Mouse (Mus musculus) heart, embryonic 12.5 days (tissue): ENCODE data around the gene Cbln4. TPM values are rescaled to one million over a fixed set of nuclear protein-coding genes. Genes with fewer than 3 reads are reported as not detected.

Experiments
- ATAC-seq: fragments of 200-750 bp; cut with Nextera tagmentation; 2 replicates; pipeline ENCODE4 v1.8.0; 2017; ENCODE audit warnings: moderate TSS enrichment, moderate library complexity; ENCODE audit not compliant: insufficient number of reproducible peaks, low FRiP score
- H3K27ac ChIP-seq: fragments of 300-500 bp; sonication (generic); 2 replicates; pipeline ENCODE4 v1.5.1; 2016; ENCODE audit warnings: mild to moderate bottlenecking, moderate library complexity; ENCODE audit not compliant: poor library complexity, severe bottlenecking
- H3K27me3 ChIP-seq: fragments of 300-500 bp; sonication (generic); replicated peaks from 2 replicates; pipeline ENCODE4 v1.6.1; 2016; ENCODE audit warnings: mild to moderate bottlenecking, moderate library complexity
- H3K36me3 ChIP-seq: fragments of 300-500 bp; sonication (generic); 2 replicates; pipeline ENCODE4 v1.6.1; 2016; ENCODE audit warnings: mild to moderate bottlenecking, moderate library complexity
- H3K4me1 ChIP-seq: fragments of 300-500 bp; sonication (generic); replicated peaks from 2 replicates; pipeline ENCODE4 v1.6.1; 2016; ENCODE audit warnings: mild to moderate bottlenecking
- H3K4me2 ChIP-seq: fragments of 300-500 bp; sonication (generic); 2 replicates; pipeline ENCODE4 v1.6.1; 2016; ENCODE audit warnings: mild to moderate bottlenecking, moderate library complexity
- H3K4me3 ChIP-seq: fragments of 300-500 bp; sonication (generic); 2 replicates; pipeline ENCODE4 v1.5.1; 2016; ENCODE audit warnings: mild to moderate bottlenecking
- H3K9ac ChIP-seq: fragments of 300-500 bp; sonication (generic); 2 replicates; pipeline ENCODE4 v1.6.1; 2016; ENCODE audit warnings: mild to moderate bottlenecking, moderate library complexity
- H3K9me3 ChIP-seq: fragments of 300-500 bp; sonication (generic); replicated peaks from 2 replicates; pipeline ENCODE4 v1.6.1; 2016; ENCODE audit warnings: mild to moderate bottlenecking, moderate library complexity
- WGBS: fragments of 180-500 bp; shearing (Covaris S2); methylation state at CpG from one replicate; pipeline ENCODE4 v1.1.7; 2016; 5-methylcytosine and 5-hydroxymethylcytosine counted together
- polyA plus RNA-seq: library from polyadenylated mRNA; unstranded; fragments of >200 nt; fragmentation: Nextera tagmentation; extraction: Ambion mirVana; gene quantifications from 2 replicates; pipeline ENCODE4 v1.2.1, GENCODE M21; 2016

Cbln4 gene
- polyA plus RNA-seq, 1 experiment from 2014 or later = 0.11 TPM

DNA sequence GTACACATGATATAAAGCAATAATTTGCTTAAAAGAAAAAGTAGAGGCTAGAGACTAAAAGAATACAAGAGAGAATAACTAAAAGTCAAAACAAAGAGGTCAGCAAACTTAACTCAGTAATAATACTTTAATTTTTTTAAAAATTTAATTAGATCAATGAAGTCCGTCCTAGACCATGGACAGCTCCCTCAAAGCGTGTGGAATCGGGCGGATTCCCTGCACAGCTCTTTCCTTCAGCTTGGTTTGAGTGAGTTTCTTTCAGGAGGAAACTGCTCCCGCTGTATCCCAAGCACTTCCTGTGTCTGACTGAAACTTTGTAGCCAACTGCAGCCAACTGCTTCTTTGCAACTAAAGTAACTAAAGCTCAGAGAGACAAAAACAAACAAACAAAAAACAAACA is 9.0 kb downstream of the Cbln4 start:
- H3K36me3 ChIP-seq = no peaks in the 10 kb centered on the region
- H3K4me1 ChIP-seq = no peaks in the 10 kb centered on the region
- WGBS = 20% methylated on average over 5 of the region's 5 CpGs
- H3K9ac ChIP-seq = no peak overlapping the region
- H3K9me3 ChIP-seq = no peaks in the 10 kb centered on the region
- no peak for ATAC-seq
- no peak overlapping the region for H3K27ac ChIP-seq
- H3K27me3 ChIP-seq = peaks cover 9% of the 10 kb centered on the region
- no peak overlapping the region for H3K4me2 ChIP-seq
- no peak overlapping the region for H3K4me3 ChIP-seq

- no peaks in the 10 kb centered on the region for H3K4me1 ChIP-seq
- 72% methylated on average over 12 of the region's 12 CpGs for WGBS
- no peaks in the 10 kb centered on the region; the same call in 1 of the 2 replicates for H3K9me3 ChIP-seq
- no peak overlapping the region for H3K27ac ChIP-seq
- H3K36me3 ChIP-seq = no peaks in the 10 kb centered on the region
- H3K4me3 ChIP-seq = no peak overlapping the region
- H3K27me3 ChIP-seq = no peaks in the 10 kb centered on the region
- H3K4me2 ChIP-seq = no peak overlapping the region
- ATAC-seq = no peak
- H3K9ac ChIP-seq = no peak overlapping the region
These were observed 17.7 kb downstream of the Cbln4 start for GRCm38 (mm10) chr2:172025459-172026130.

- WGBS = 90% methylated on average over 10 of the region's 10 CpGs
- ATAC-seq = no peak
- H3K36me3 ChIP-seq = no peaks in the 10 kb centered on the region
These were observed 36.5 kb downstream of the Cbln4 start for GRCm38 (mm10) chr2:172006726-172007125.

DNA sequence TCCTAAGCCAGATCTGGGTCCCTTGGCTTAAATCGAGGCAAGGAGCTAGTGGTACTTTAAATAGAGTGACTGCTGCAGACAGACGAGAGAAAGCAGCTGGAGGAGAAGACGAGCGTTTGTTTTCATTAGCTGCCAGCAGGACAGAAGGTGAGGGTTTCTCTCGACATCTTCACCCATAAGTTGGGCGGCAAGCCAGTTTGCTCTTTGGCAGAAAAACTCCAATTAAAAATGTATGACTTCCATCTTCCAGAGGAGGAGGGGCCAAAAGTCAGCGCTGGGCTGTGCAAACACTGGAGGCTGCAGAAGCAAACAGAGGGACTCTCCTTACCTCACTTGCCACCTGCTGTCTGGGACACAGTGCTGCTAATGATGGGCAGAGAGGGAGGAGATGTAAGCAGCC is 37.3 kb downstream of the Cbln4 start:
- Histone ChIP-seq H3K4me1 (no peaks in the 10 kb centered on the region; the same call in 1 of the 2 replicates), H3K27me3 (no peaks in the 10 kb centered on the region), H3K4me3 (no peak overlapping the region), H3K4me2 (no peak overlapping the region), H3K36me3 (no peaks in the 10 kb centered on the region), H3K9ac (no peak overlapping the region), H3K9me3 (no peaks in the 10 kb centered on the region), H3K27ac (no peak overlapping the region)
- WGBS = 32% methylated on average over 7 of the region's 7 CpGs
- ATAC-seq = no peak

More at GRCm38 (mm10) chr2:172006726-172007125, 36.5 kb downstream of the Cbln4 start:
- Histone ChIP-seq H3K9ac (no peak overlapping the region), H3K4me1 (no peaks in the 10 kb centered on the region; the same call in 1 of the 2 replicates), H3K27me3 (no peaks in the 10 kb centered on the region), H3K27ac (no peak overlapping the region), H3K9me3 (no peaks in the 10 kb centered on the region), H3K4me2 (no peak overlapping the region), H3K4me3 (no peak overlapping the region)

DNA sequence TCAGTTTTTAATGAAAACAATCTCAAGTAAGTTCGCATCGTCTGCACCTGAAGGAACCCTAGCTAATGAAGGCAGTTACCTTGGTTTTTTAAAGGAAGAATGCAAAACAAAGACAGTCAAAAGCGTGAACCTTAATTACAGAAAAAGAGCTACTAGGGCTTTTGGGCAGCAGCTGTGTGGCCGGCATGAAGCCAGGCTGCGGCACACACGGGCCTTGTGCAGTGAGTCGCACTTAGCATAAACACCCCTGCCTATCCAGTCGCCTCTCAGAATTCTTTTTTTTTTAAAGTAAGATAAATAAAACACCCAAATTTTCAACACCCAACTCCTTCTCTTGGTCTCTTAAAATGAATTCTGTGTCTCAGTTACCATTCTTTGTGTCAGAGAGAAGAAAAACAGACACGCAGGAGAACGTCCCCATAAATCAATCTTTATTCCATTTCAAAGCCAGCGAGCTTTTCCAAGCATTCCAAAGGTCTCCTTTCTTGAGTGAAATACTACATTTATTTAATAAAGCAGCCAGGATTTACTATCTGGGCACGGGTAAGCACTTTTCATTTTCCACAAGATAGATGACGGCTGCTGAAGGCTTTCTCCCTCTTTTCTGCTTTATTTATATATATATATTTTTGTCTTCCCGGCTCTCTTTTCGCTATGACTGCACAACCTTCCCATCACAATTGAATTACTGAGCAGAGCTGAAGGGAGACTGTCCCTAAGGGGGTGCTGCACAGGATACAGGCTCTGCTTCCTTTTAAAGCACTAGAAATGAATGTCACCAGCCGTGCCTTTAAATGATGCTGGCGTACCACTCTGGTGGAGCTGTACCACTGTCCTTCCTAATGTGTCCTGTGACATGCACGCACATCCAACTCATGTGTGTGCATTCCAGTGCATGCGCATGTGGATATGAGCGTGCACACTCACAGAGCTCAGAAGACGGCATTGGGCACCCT is 39.0 kb downstream of the Cbln4 start:
- H3K9ac ChIP-seq = no peak overlapping the region
- H3K9me3 ChIP-seq = no peaks in the 10 kb centered on the region
- H3K4me1 ChIP-seq = peaks cover 3% of the 10 kb centered on the region; the same call in 1 of the 2 replicates
- H3K4me3 ChIP-seq = no peak overlapping the region
- no peak for ATAC-seq
- H3K36me3 ChIP-seq = no peaks in the 10 kb centered on the region
- H3K27ac ChIP-seq = no peak overlapping the region
- no peak overlapping the region for H3K4me2 ChIP-seq
- WGBS = 71% methylated on average over 21 of the region's 21 CpGs
- no peaks in the 10 kb centered on the region for H3K27me3 ChIP-seq

DNA sequence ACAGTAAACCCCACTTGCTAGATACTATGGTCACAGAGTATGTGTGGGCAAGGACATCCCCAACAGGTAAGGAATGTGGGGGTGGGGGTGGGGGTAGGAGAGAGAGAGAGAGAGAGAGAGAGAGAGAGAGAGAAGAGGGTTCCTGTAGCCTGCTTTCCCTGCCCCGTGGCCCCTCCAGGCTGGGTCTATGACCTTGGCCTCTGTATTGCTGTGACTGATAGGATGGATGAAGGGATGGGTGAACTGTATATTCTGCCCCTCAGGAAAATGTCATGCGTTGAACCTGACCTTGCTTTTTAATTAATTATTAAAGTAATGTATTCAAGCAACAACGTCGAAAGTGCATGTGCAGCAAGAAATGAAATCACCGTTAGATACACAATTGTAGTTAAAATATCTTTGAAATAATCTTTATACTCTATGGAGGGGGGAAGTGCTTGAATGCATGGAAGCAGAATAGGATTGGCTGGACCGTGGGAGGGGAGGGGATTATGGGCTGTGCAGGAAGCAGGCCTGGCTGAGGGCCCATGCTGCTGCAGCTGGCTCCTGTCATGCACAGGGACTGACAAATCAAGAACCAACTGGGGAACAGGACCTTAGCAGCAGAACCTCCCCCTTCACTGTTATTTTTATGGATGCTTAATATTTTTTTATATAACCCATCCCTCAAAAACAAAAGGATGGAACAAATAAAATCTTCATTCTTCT is 46.1 kb downstream of the Cbln4 start:
- ATAC-seq = no peak
- 0 out of 2 replicates have a peak, but pooled peaks cover 5% of the 10 kb centered on the region for H3K4me1 ChIP-seq
- 74% methylated on average over 6 of the region's 6 CpGs for WGBS
- no peaks in the 10 kb centered on the region for H3K9me3 ChIP-seq
- no peaks in the 10 kb centered on the region for H3K36me3 ChIP-seq
- no peak overlapping the region for H3K9ac ChIP-seq
- H3K4me2 ChIP-seq = no peak overlapping the region
- no peak overlapping the region for H3K4me3 ChIP-seq
- H3K27me3 ChIP-seq = no peaks in the 10 kb centered on the region
- H3K27ac ChIP-seq = no peak overlapping the region

DNA sequence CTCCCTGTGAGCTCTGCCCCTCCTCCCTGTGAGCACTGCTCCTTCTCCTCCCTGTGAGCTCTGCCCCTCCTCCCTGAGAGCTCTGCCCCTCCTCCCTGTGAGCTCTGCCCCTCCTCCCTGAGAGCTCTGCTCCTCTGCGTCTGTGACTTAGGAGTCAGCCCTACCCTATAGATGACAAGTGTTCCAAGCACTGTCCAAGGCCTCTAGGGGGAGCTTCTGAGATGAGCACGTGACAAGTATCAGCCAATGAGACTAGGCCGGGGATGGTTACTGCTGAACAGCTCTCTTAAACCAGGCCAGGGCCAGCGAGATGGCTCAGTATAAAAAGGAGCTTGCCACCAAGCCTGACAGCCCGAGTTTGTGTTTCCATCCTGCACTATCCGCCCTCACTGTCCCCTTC is 48.4 kb downstream of the Cbln4 start:
- Histone ChIP-seq H3K4me1 (0 out of 2 replicates have a peak, but pooled peaks cover 5% of the 10 kb centered on the region), H3K9ac (no peak overlapping the region), H3K9me3 (no peaks in the 10 kb centered on the region), H3K4me2 (no peak overlapping the region), H3K4me3 (no peak overlapping the region), H3K27ac (no peak overlapping the region), H3K36me3 (no peaks in the 10 kb centered on the region), H3K27me3 (no peaks in the 10 kb centered on the region)
- no peak for ATAC-seq
- 62% methylated on average over 6 of the region's 6 CpGs for WGBS

- no peak for ATAC-seq
- no peaks in the 10 kb centered on the region for H3K9me3 ChIP-seq
- no peaks in the 10 kb centered on the region for H3K36me3 ChIP-seq
- H3K4me3 ChIP-seq = no peak overlapping the region
- 0 out of 2 replicates have a peak, but pooled peaks cover 1% of the 10 kb centered on the region for H3K4me1 ChIP-seq
- 89% methylated on average over 5 of the region's 5 CpGs for WGBS
- no peak overlapping the region for H3K27ac ChIP-seq
- H3K9ac ChIP-seq = no peak overlapping the region
- no peak overlapping the region for H3K4me2 ChIP-seq
- H3K27me3 ChIP-seq = no peaks in the 10 kb centered on the region
These were observed 49.0 kb downstream of the Cbln4 start for GRCm38 (mm10) chr2:171994240-171994639.

- Histone ChIP-seq H3K4me2 (no peak overlapping the region), H3K27ac (no peak overlapping the region), H3K9ac (no peak overlapping the region), H3K36me3 (no peaks in the 10 kb centered on the region), H3K9me3 (no peaks in the 10 kb centered on the region), H3K27me3 (no peaks in the 10 kb centered on the region; the same call in 1 of the 2 replicates), H3K4me1 (no peaks in the 10 kb centered on the region), H3K4me3 (no peak overlapping the region)
- ATAC-seq = no peak
- 42% methylated on average over 6 of the region's 6 CpGs for WGBS
These were observed 56.6 kb downstream of the Cbln4 start for GRCm38 (mm10) chr2:171986686-171987085.
